Mouse (Mus musculus) embryonic facial prominence, embryonic 10.5 days (tissue): Measurements from ENCODE around the gene 1700019N19Rik. TPM values are rescaled to one million over a fixed set of nuclear protein-coding genes. Genes with fewer than 3 reads are reported as not detected.
A peak's percentile ranks its signal among the peaks of the same experiment; 100 is the strongest.

ENCODE experiments used
- DNase-seq: peaks from one replicate; pipeline ENCODE4 v3.0.0-alpha.2; 2017; ENCODE audit warnings: low spot score
- H3K27ac ChIP-seq: fragments of 300-500 bp; sonication (generic); replicated peaks from 2 replicates; pipeline ENCODE4 v1.5.1; 2016; ENCODE audit warnings: mild to moderate bottlenecking
- H3K27me3 ChIP-seq: fragments of 300-500 bp; sonication (generic); replicated peaks from 2 replicates; pipeline ENCODE4 v1.6.1; 2016; ENCODE audit warnings: low read depth, mild to moderate bottlenecking; ENCODE audit not compliant: poor library complexity, severe bottlenecking
- H3K36me3 ChIP-seq: fragments of 300-500 bp; sonication (generic); replicated peaks from 2 replicates; pipeline ENCODE4 v1.6.1; 2016; ENCODE audit warnings: mild to moderate bottlenecking, moderate library complexity
- H3K4me1 ChIP-seq: fragments of 300-500 bp; sonication (generic); 2 replicates; pipeline ENCODE4 v1.6.1; 2016
- H3K4me3 ChIP-seq: fragments of 300-500 bp; sonication (generic); 2 replicates; pipeline ENCODE4 v1.5.1; 2016; ENCODE audit warnings: mild to moderate bottlenecking, moderate library complexity
- H3K9me3 ChIP-seq: fragments of 300-500 bp; sonication (generic); 2 replicates; pipeline ENCODE4 v1.6.1; 2016; ENCODE audit warnings: mild to moderate bottlenecking
- WGBS: fragments of 180-500 bp; shearing (Covaris S2); methylation state at CpG from one replicate; pipeline ENCODE4 v1.1.7; 2016; 5-methylcytosine and 5-hydroxymethylcytosine counted together
- polyA plus RNA-seq: library from polyadenylated mRNA; unstranded; fragments of >200 nt; fragmentation: Nextera tagmentation; extraction: Ambion mirVana; gene quantifications from 2 replicates; pipeline ENCODE4 v1.2.1, GENCODE M21; 2016

The 1700019N19Rik gene
- polyA plus RNA-seq, 1 experiment from 2014 or later = 0.20 TPM

GRCm38 (mm10) chr19:58795114-58795669, 931 bp upstream of the 1700019N19Rik start:
- H3K27ac ChIP-seq = no peak overlapping the region
- WGBS = 85% methylated on average over 12 of the region's 12 CpGs
- H3K4me1 ChIP-seq = peaks cover 18% of the 10 kb centered on the region
- no peak for DNase-seq
- peaks cover 11% of the 10 kb centered on the region; the same call in 1 of the 2 replicates for H3K36me3 ChIP-seq
- no peaks in the 10 kb centered on the region for H3K27me3 ChIP-seq
- no peak overlapping the region for H3K4me3 ChIP-seq
- H3K9me3 ChIP-seq = no peaks in the 10 kb centered on the region

GRCm38 (mm10) chr19:58789194-58789593, 5.1 kb downstream of the 1700019N19Rik start:
- 82% methylated on average over 11 of the region's 11 CpGs for WGBS
- Histone ChIP-seq H3K27ac (no peak overlapping the region), H3K36me3 (no peaks in the 10 kb centered on the region), H3K27me3 (no peaks in the 10 kb centered on the region), H3K4me3 (no peak overlapping the region), H3K4me1 (peaks cover 7% of the 10 kb centered on the region), H3K9me3 (no peaks in the 10 kb centered on the region)
- DNase-seq = no peak

- H3K27me3 ChIP-seq = 0 out of 2 replicates have a peak, but pooled peaks cover 7% of the 10 kb centered on the region
- no peaks in the 10 kb centered on the region for H3K9me3 ChIP-seq
- H3K4me1 ChIP-seq = peaks cover 11% of the 10 kb centered on the region
- 52% methylated on average over 7 of the region's 7 CpGs for WGBS
- no peak for DNase-seq
- H3K36me3 ChIP-seq = no peaks in the 10 kb centered on the region
- H3K27ac ChIP-seq = no peak overlapping the region
- no peak overlapping the region for H3K4me3 ChIP-seq
Measured at GRCm38 (mm10) chr19:58783938-58784337, 10.3 kb downstream of the 1700019N19Rik start.

GRCm38 (mm10) chr19:58781566-58781965, 12.7 kb downstream of the 1700019N19Rik start:
- Histone ChIP-seq H3K4me3 (no peak overlapping the region), H3K36me3 (no peaks in the 10 kb centered on the region), H3K9me3 (no peaks in the 10 kb centered on the region), H3K27ac (no peak overlapping the region), H3K27me3 (0 out of 2 replicates have a peak, but pooled peaks cover 7% of the 10 kb centered on the region), H3K4me1 (peaks cover 8% of the 10 kb centered on the region)
- WGBS = 53% methylated on average over 4 of the region's 4 CpGs
- no peak for DNase-seq

- WGBS = 74% methylated on average over 5 of the region's 5 CpGs
- Histone ChIP-seq H3K27me3 (no peaks in the 10 kb centered on the region), H3K9me3 (no peaks in the 10 kb centered on the region), H3K36me3 (no peaks in the 10 kb centered on the region), H3K27ac (no peak overlapping the region), H3K4me1 (no peaks in the 10 kb centered on the region), H3K4me3 (no peak overlapping the region)
- no peak for DNase-seq
Measured at GRCm38 (mm10) chr19:58776461-58776860, 17.8 kb downstream of the 1700019N19Rik start.

- Histone ChIP-seq H3K27ac (no peak overlapping the region), H3K4me1 (peaks cover 29% of the 10 kb centered on the region), H3K27me3 (peaks cover 25% of the 10 kb centered on the region), H3K9me3 (no peaks in the 10 kb centered on the region), H3K4me3 (no peak overlapping the region), H3K36me3 (no peaks in the 10 kb centered on the region)
- DNase-seq = no peak
- WGBS = 53% methylated on average over 6 of the region's 6 CpGs
Measured at GRCm38 (mm10) chr19:58767329-58767728, 26.9 kb downstream of the 1700019N19Rik start.

GRCm38 (mm10) chr19:58762848-58763541, 31.3 kb downstream of the 1700019N19Rik start:
- DNase-seq = peak; percentile 82
- Histone ChIP-seq H3K4me1 (peaks cover 32% of the 10 kb centered on the region), H3K27ac (0 out of 2 replicates have a peak overlapping the region, but pooled peaks have one; percentile 36), H3K27me3 (peaks cover 12% of the 10 kb centered on the region; the same call in 1 of the 2 replicates), H3K4me3 (no peak overlapping the region), H3K36me3 (no peaks in the 10 kb centered on the region), H3K9me3 (no peaks in the 10 kb centered on the region)
- 10% methylated on average over 12 of the region's 12 CpGs for WGBS

- Histone ChIP-seq H3K9me3 (no peaks in the 10 kb centered on the region), H3K27me3 (peaks cover 12% of the 10 kb centered on the region; the same call in 1 of the 2 replicates), H3K4me1 (peaks cover 29% of the 10 kb centered on the region), H3K36me3 (no peaks in the 10 kb centered on the region), H3K27ac (no peak overlapping the region), H3K4me3 (no peak overlapping the region)
- 22% methylated on average over 6 of the region's 6 CpGs for WGBS
- peak; percentile 17 for DNase-seq
Measured at GRCm38 (mm10) chr19:58762316-58762715, 31.9 kb downstream of the 1700019N19Rik start.

GRCm38 (mm10) chr19:58759423-58759822, 34.8 kb downstream of the 1700019N19Rik start, which contains the start of gene Pnliprp2:
Gene Pnliprp2, plus strand, starts transcription at chr19:58759719.
- 65% methylated on average over 9 of the region's 9 CpGs for WGBS
- Histone ChIP-seq H3K4me1 (peaks cover 14% of the 10 kb centered on the region), H3K27ac (no peak within 1 kb of the TSS), H3K9me3 (peaks cover 5% of the 10 kb centered on the region), H3K36me3 (no peaks in the 10 kb centered on the region), H3K27me3 (0 out of 2 replicates have a peak, but pooled peaks cover 3% of the 10 kb centered on the region), H3K4me3 (no peak within 1 kb of the TSS)
- no peak for DNase-seq

- Histone ChIP-seq H3K4me3 (no peak overlapping the region), H3K4me1 (peaks cover 14% of the 10 kb centered on the region), H3K36me3 (no peaks in the 10 kb centered on the region), H3K27ac (no peak overlapping the region), H3K9me3 (peaks cover 7% of the 10 kb centered on the region), H3K27me3 (no peaks in the 10 kb centered on the region)
- no peak for DNase-seq
- WGBS = 92% methylated on average over 4 of the region's 4 CpGs
Measured at GRCm38 (mm10) chr19:58758871-58759270, 35.4 kb downstream of the 1700019N19Rik start.

GRCm38 (mm10) chr19:58751504-58751903, 42.8 kb downstream of the 1700019N19Rik start:
- no peak for DNase-seq
- Histone ChIP-seq H3K4me1 (no peaks in the 10 kb centered on the region), H3K9me3 (peaks cover 7% of the 10 kb centered on the region), H3K27me3 (no peaks in the 10 kb centered on the region), H3K4me3 (no peak overlapping the region), H3K36me3 (no peaks in the 10 kb centered on the region), H3K27ac (no peak overlapping the region)
- WGBS = 69% methylated on average over 2 of the region's 2 CpGs

- Histone ChIP-seq H3K36me3 (no peaks in the 10 kb centered on the region), H3K27me3 (no peaks in the 10 kb centered on the region), H3K4me3 (no peak overlapping the region), H3K9me3 (peaks cover 7% of the 10 kb centered on the region), H3K27ac (no peak overlapping the region), H3K4me1 (no peaks in the 10 kb centered on the region)
- no peak for DNase-seq
- 86% methylated on average over 2 of the region's 2 CpGs for WGBS
Measured at GRCm38 (mm10) chr19:58750822-58751221, 43.4 kb downstream of the 1700019N19Rik start.

- no peak overlapping the region for H3K4me3 ChIP-seq
- H3K27ac ChIP-seq = no peak overlapping the region
- no peaks in the 10 kb centered on the region for H3K27me3 ChIP-seq
- WGBS = 91% methylated on average over 9 of the region's 9 CpGs
- no peaks in the 10 kb centered on the region for H3K36me3 ChIP-seq
- H3K4me1 ChIP-seq = no peaks in the 10 kb centered on the region
- no peaks in the 10 kb centered on the region for H3K9me3 ChIP-seq
- DNase-seq = peak; percentile 2
Measured at GRCm38 (mm10) chr19:58747498-58748000, 46.7 kb downstream of the 1700019N19Rik start.
